Mouse (Mus musculus): Measurements from ENCODE around the gene Oscar.

Oscar gene

DNA sequence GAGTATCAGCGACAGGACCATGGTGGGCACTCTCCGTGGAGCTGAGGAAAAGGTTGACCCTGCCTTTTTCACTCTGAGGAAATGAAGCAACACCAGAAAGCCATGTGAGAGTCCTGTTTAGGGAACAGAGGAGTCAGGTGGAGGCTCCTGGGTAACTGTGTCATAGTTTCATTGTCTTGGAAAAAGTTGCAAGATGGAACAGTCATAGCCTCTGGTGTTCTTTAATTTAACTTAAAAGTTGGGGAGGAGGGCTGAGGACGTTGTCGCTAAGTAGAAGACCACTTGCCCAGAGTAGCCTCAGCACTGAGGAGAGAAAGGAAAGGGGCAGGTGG lies at the start of gene Oscar:
Gene Oscar (minus strand): TSS at position 101 of the 332 bp plus-strand sequence.
- no peak for DNase-seq

DNA sequence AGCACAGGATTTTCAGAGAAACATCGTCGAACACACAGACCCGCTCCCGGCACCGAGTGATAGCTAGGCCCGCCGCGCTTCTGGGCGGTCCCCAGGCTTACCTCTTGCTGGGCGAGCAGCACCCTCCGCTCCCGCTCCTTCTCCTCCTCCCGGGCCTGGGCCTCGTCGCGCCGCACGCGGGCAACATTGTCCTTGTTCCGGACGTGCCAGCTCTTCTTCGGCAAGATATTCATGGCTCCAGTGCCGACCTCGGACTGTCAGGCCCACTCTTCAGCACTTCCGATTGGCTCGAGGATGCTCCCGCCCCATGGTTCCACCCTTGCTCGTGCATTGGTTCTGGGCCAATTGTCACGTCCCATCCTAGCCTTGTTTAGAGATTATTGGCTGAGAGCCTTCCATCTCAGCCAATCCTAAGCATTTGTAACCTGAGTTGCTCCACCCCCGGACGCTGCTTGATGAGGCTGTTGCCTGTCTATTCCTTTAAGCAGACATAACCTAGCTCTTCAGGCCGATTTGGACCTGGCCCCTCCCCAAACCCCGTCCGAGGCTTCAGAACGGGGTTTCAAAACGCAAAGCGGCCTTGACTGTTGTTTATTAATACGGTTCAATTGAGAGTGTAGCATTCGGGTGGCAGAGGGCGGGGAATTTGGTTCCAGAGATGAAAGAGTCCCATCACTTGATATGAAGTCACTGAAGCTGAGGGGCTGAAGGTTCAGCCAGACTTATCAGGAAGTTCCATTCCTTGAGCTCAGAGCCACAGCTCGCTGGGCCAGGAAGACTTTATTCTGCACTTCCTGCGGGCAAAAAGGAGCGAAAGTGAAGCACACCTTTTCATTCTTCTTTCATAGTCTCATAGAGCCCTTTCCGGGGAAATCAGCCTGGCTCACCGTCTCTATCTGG lies 49.5 kb upstream of the Oscar start, which contains the start of gene Leng1:
Gene Leng1 (minus strand): TSS at position 626 of the 900 bp plus-strand sequence.
- DNase-seq, result peak; percentile 84 to 86

DNA sequence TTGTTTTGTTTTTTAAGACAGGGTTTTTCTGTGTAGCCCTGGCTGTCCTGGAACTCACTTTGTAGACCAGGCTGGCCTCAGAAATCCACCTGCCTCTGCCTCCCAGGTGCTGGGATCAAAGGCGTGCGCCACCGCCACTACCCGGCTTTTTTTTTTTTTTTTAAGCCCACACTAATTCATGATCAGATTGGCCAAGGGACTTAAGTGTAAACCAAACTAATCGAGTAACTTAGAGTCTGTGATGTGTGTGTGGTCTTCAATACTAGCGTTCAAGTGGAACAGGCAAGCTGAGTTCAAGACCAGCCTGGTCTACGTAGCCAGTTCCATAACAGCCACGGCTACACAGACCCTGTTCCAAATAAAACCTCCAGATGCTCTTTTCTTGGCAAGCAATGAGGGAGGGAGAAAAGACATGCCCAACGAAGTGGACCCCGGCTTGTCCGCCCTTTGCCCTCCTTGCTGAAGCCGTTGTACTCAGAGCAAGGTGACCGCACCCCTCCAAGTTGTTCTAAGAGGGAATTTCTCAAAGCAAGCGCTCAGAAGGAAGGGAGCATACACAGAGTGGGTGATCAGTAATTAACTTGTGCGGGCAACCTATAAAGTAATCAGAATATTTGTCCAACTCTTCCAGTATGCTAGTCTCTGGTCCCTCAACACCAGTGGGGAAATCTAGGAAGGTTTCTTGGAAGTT lies 48.7 kb upstream of the Oscar start:
- no peak for DNase-seq

DNA sequence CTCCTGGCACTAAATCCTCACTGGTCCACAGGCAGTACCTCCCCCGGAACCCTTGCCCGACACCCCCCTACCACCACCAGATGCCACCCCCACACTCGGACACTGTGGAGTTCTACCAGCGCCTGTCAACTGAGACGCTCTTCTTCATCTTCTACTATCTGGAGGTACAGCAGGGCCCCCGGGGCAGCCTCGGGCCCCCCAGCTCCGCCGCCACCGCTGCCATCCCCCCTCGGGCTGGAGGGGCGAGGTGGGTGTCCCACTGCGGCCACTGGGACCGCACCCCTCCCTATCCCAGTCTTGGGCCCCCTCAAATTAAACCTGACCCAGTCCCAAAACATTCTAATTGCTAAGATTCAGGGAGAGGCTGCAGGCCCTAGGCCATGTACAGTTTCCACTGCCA lies 42.6 kb upstream of the Oscar start:
- no peak for DNase-seq

DNA sequence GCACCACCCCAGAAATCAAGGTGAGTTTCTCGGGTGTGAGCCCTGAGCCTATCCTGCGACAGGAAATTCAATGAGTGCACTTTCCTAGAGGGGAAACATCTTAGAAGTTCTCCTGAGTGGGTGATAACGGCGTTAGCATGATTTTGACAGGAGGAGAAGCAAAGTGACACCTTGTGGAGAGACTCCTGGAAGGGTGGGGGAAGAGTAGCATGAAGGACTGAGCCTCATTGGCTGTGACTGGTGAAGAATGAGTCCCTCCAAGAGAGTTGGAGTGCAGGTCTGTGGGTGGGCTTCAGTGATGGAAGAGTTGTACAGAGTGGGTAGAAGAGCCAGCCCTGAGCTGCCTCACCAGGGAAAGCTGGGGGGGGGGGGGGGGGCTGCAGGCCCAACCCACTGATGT lies 41.0 kb upstream of the Oscar start:
- DNase-seq, result no peak

DNA sequence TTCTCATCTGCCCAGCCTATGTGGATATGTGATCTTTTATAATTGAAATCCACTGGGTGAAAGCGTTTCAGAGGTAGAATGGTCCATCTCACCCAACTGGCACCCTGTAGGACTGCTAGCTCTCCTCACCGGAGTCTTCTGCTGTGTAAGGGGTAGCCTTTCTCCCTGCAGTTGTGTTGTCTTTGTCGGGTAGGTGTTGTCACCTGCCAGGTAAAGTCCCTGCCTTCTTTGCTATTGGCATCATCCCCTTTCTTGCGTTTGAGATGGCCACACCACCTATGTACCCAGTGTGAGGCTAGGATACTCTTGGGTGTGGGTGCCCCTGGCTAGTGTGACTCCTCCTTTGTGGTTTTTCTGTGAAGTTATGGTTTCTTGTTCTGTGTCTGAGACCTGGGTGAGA lies 30.7 kb upstream of the Oscar start:
- no peak for DNase-seq

DNA sequence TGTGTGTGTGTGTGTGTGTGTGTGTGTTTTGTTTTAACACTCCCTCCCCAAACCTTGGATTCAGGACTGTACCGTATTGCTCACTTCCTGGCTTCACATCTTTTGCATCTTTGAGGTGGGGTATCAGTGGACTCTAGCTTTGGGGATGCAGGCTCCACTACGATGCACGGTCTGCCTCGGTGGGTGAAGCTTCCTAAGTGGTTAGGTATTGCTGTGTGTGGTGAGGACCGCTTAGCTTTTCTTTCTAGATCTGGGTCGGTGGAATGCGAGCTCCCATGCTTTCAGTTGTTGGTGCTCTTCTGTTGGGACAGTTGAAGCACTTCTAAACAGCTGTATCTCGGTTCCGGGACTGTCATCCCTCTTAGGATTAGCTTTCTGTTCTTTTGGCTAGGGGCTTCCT lies 30.2 kb upstream of the Oscar start:
- DNase-seq, result no peak

DNA sequence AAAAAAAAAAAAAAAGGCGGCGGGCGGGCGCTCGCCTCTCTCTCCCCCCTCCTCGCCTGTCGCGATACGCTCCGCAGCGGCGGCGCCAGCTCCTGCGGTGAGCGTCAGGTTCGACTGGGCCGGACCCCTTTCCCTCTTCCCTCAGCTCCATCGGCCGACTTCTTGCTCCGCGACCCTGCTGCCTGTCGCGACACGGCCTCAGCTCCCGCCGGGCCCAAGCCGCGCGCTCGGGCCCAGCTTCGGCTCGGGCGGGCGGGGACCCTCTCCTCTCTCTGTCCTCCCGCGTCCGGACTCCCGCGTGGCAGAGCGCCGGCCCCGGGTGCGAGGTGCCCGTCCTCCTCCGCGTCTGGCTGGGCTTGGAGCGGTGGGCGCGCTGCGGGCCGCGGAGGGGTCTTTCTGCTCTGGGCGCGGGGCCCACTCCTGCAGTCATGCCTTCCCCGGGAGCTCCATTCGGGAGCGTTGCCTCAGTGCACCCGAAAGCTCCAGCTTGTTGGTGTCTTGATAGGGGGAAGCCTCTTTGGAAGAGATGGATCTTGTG lies 29.6 kb upstream of the Oscar start:
- no peak for DNase-seq

DNA sequence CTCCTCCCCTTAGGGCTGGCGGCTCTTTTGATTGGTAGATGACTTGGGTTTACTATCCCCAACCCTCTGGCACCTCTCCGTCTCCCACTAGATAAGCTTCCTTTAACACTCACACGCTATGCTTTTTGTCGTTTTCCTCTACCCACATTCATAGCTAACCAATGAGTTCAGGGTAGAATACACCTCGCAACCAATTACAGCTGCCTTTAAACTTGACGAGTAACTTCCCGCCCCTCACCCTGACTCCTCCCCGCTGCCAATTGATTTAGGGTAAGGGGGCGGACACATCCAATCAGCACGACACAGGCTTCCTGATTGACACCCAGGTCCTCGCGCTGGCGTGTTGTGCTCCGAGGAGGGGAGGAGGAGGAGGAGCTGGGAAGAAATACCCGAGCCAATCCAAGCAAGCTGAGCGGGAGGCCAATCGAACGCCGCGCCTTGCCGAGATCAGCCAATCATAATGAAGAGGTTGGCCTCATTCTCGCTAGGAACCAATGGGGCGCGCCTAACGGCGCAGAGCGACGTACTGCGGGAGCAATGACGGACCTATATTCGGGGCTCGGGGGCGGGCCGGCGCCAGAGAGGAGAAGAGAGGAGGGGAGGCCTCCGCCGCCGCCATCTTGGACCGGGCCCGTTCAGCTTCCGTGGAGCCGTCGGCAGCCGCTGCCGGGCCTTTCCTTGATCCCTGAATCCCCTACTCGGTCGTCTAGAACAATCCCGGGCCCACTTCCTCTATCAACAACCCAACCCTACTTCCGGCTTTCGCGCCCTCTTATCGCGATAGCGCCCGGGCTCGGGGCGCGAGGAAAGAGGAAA lies 28.9 kb upstream of the Oscar start, which contains the start of gene Cnot3:
Gene Cnot3 (plus strand): TSS at position 597 of the 816 bp plus-strand sequence.
- peak; percentile 91 to 97 for DNase-seq

DNA sequence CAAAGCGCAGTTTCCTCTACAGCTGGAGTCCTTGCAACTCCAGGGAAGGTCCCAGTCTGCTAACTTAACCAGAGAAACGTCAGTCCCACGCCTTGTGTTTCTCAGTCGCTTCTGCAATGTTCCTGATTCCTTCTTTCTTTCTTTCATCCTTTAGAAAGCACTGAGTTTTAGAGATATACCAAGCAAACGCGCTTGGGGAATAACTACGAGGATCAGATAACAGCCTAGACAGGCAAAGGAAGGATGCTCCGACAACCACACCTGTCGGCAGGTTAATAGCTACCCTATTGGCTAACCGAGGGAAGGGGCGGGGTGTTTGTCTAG lies 28.4 kb upstream of the Oscar start:
- DNase-seq, result peak; percentile 86 to 90

DNA sequence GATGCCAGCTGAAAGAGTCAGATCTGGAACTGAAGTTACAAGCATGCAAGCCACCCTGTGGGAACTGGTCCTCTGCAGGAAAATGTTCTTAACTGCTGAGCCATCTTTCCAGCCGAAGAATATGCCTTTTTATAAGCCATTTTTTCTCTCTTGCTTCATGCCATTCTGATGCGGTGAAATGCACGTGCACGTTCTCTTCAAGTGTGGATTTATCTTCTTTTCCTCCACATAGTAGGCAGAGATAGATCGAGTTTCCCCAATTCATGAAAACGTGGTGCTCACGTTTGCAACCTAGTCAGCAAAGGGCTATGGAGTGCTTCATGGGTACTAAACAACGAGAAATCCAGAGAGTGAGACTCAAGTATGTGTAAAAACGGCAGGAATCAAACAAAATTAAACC lies 27.9 kb upstream of the Oscar start:
- DNase-seq, result no peak

DNA sequence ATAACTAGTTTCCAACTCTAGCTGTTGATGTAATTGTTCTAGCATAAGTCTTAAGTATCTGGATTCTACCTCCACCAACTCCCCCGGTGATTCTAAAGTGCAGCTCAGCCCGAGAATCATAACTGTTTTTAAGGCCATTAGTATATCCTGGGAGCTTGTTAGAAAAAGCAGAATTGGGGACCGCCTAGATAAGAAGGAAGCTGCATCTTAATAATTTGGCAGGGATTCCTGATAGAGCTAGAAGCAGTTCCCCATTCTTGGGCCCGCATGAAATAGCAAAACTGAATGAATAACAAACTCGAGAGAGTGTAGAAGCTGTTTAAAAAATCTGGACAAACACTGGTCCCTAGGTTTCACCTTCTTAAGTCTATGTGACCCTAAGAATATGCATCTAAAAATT lies 27.5 kb upstream of the Oscar start:
- no peak for DNase-seq

DNA sequence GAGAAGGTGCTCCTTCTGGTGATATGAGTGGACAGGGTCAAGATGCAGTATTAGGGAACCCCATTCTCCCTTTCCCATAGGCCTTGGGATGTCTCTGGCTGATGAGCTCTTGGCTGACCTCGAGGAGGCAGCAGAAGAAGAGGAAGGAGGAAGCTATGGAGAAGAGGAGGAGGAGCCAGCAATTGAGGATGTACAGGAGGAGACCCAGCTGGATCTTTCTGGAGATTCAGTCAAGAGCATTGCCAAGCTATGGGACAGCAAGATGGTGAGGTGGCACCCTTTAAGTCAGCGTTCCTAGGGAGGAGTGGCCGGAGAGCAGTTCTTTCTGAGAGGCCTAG lies 14.5 kb upstream of the Oscar start:
- no peak for DNase-seq

DNA sequence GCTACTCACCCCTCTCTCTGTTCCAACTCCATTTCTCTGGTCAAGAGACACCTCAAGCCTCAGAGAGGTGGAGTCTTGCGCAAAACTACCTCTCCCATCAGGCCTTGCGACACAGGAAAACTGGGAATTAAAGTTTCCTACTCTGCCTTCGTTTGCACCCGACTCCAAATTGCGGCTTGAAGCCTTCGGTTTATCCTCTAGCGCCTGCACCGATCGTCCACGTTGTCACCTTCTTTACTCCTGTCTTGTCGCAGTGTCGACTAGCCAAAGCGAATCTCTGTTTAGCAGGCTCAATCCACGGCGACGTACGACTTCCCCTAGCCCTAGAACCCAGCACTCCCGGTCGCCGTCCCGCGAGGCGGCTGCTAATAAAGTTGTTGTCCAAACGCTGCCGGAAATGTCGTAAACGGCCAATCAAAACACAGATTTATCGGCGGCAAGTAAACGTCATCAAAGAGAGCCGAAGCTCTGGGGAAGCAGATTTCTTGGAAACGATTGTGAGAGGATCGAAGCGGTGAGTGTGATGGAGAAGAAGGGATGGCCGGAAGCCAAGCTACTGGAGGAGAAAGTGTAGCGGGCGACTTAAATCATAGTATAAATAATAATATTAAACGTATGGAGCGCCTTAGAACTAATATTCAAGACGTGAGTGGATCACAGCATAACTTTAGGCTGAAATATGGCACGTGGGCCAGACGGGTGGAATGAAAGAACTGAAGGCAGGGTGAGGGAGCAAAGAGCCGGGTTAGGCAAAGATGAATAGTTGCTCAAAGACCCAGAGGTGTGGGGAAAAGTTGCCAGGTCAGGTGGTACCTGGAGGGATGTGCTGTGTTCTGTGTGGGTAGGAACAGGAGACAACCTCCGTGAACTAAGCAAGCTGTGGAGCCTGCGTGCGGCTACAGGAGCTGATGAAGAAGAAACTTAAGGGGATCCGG lies 13.9 kb upstream of the Oscar start, which contains the start of the genes Tfpt and Prpf31:
Gene Tfpt (minus strand): TSS at position 387 of the 935 bp plus-strand sequence.
Gene Prpf31 (plus strand): TSS at position 443 of the 935 bp plus-strand sequence.
- peak; percentile 84 to 87 for DNase-seq

DNA sequence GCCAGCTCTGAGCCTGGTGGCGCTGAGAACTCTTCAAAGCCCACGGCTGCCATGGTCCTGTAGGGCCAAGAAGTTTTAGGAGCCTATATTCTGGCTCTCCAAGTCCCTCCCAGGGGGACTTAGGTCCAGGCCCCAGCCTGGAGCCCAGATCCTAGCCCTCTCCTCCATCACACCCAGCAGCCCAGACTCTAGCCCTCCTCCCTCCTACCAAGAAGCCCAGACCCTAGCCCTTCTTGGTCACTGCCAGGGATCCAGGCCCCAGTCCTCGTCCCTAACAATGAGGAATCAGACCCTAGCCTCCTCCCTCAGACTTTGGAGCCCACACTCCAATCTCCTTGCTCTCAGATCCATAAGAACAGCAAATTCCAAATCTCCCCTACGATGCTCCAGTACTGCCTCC lies 13.1 kb upstream of the Oscar start:
- no peak for DNase-seq

DNA sequence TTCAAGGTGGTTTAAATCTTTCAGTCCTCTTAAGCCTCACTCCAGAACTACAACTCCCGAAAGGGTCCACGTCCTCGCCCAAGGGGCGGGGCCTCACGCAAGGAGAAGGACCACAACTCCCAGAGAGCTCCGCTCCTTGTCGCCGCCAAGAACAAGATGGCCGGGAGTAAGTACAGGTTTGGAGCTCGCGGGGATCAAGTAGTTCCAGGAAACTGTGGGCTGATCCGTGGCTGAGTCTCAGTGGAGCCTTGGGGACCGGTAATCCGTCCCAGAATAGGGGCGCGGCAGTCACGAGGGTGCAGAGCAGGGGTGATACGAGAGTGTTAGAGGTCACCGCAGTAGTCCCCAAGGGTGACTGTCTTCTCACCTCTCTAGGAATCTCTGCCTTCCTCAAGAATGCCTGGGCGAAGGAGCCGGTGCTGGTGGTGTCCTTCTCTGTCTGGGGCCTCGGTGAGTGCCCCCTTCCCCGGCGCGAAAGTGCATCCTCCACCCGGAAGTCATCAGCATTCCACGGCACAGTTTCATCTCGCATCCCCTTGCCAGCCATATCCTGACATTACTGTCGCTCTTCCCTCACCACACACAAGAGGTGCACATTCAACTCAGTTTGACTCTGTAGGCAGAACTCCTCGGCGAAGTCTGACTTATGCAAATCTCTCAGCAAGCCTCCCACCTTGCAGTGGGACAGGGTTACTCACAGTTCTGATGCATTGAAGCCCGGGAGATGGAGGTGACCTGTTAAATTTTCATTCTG lies 1.5 kb upstream of the Oscar start, which contains the start of gene Ndufa3:
Gene Ndufa3 (plus strand): TSS at position 132 of the 754 bp plus-strand sequence.
- peak; percentile 77 to 82 for DNase-seq

DNA sequence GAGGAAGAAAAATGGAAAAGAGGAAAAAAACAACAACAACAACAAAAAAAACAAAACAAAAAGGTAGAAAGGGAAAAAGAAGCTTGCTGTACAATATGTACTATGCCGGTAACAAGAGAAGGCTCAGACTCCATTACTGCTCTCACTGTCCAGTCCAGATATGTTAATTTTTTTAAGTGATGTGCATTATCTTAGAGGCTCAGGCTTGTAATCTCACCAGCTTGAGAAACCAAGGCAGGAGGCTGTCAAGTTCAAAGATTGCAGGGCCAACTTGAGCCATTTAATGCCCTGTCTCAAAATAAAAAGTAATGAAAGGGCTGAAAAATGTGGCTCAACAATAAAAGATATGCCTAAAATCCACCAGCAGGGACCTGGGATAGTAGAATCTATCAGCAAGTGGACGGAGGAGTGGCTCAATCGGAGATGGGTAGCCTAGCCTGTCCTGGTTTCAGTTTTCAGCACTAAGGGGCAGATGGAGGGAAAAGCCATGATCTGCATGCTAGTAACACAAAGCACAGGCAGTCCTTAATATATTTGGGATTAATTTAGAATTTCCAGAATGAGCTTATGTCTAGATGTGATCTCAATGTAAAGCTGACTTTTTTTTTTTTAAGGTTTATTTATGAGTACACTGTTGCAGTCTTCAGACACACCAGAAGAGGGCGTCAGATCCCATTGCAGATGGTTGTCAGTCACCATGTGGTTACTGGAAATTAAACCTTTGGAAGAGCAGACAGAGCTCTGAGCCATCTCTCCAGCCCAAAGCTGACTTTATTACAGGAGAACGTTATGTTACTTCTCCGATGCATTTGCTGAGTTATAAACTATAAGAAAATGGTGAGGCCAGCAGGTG lies 658 bp upstream of the Oscar start:
- DNase-seq, result peak in 1 of 2 experiments; percentile 28

DNA sequence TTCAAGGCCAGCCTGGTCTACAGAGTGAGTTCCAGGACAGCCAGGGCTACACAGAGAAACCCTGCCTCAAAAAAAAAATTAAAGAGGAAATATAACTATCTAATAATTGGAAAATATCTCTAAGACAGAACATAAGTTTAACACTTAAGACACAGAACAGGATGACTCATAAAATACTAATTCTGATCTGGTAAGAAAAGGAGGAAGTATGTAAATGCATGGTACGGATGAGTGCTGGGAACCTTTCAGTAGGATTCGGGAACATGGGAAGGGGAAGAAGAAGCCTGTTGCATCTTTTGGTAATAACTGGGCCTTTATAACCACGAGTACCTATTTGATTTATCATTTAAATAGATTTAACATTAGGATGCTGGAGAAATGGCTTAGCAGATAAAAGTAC lies 1.9 kb downstream of the Oscar start:
- no peak for DNase-seq

DNA sequence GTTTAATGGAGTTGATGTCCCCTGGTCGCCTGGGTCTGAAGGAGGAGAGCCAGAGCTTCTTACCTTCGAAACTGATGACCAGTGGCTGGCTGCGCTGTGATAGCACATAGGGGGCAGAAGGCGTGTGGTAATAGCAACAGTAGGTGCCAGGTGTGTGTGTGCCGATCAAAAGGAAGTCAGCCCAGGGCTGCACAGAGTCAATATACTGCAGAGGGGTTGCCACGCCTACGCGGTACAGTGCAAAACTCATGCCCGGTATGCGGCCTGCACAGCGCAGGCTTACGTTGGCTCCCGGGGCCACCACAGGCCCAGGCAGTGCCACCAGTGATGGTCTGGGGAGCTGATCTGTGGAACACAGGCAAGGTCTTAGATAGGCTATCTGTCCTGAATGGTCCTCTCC lies 5.0 kb downstream of the Oscar start:
- no peak for DNase-seq

DNA sequence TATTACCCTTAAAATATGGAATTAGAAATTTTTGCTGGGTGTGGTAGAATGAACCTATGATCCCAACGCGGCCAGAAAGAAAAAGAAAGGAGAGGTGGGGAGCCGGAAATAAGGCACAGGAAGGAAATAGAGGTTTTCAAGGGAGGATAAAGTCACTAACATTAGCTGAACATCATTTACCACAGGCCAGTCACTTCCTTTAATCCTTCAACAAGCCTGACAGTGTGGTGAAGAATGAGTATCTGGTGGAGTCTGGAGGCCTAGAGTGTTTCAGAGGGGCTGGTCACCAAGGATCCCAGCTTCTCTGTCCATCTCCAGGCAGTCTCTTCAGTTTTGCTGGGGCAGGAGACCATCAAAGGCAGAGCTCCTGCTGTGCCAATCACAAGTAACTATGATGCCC lies 5.5 kb downstream of the Oscar start:
- no peak for DNase-seq
